Mouse (Mus musculus) kidney, adult 2 months (tissue): ENCODE measurements at regions not wholly inside any gene's neighbourhood (a gene's known extent, or its start where the extent isn't known, plus 50 kb on each side); places are given as distances from the start of the nearest gene placed in this dataset.

Experiments used
- CTCF ChIP-seq: fragments of 200-500 bp; conservative IDR thresholded peaks from 2 replicates; pipeline ENCODE4 v1.5.1; 2011; ENCODE audit warnings: low read depth, mild to moderate bottlenecking, control low read depth, low read length, moderate library complexity, mixed read lengths; ENCODE audit not compliant: insufficient read depth, insufficient read length
- POLR2A ChIP-seq: fragments of 200-500 bp; IDR thresholded peaks from one replicate; pipeline ENCODE4 v1.6.1; 2011; ENCODE audit warnings: low read depth, low read length, control low read depth

GRCm38 (mm10) chr4:71524255-71524970 lies 233.4 kb downstream of the Gm11232 start:
- no peak for TF ChIP-seq CTCF
- TF ChIP-seq POLR2A: no peak
